Mouse (Mus musculus): Measurements from ENCODE around the gene Pjvk. TPM values are rescaled to one million over a fixed set of nuclear protein-coding genes. Genes with fewer than 3 reads are reported as not detected.

The Pjvk gene
- polyA plus RNA-seq, 1 experiment: not detected

GRCm38 (mm10) chr2:76648666-76649141, 428 bp downstream of the Pjvk start:
- Histone ChIP-seq H3K27ac (ENCODE audit: insufficient read depth, low read depth, low read length) (peak overlapping the region; percentile 68), H3K36me3 (ENCODE audit: control insufficient read depth, insufficient read depth, low read length) (no peaks in the 10 kb centered on the region), H3K4me3 (ENCODE audit: low read depth, low read length) (peak overlapping the region; percentile 92), H3K27me3 (ENCODE audit: control insufficient read depth, insufficient read depth, low read length) (no peaks in the 10 kb centered on the region), H3K4me1 (ENCODE audit: control insufficient read depth, insufficient read depth, insufficient read length, low read length) (no peaks in the 10 kb centered on the region)
- 18% methylated on average over 13 of the region's 13 CpGs for WGBS
- TF ChIP-seq POLR2A (IDR thresholded peaks at IDR 0.05; ENCODE audit: low read depth, low read length): no peak
- no peak for TF ChIP-seq CTCF (IDR thresholded peaks at IDR 0.05; ENCODE audit: extremely low read depth, insufficient read length, insufficient replicate concordance, low read depth, low read length)

GRCm38 (mm10) chr2:76653070-76653469, 4.8 kb downstream of the Pjvk start:
- Histone ChIP-seq H3K27me3 (ENCODE audit: control insufficient read depth, insufficient read depth, low read length) (no peaks in the 10 kb centered on the region), H3K27ac (ENCODE audit: insufficient read depth, low read depth, low read length) (no peak overlapping the region), H3K36me3 (ENCODE audit: control insufficient read depth, insufficient read depth, low read length) (no peaks in the 10 kb centered on the region), H3K4me3 (ENCODE audit: low read depth, low read length) (no peak overlapping the region), H3K4me1 (ENCODE audit: control insufficient read depth, insufficient read depth, insufficient read length, low read length) (no peaks in the 10 kb centered on the region)
- 95% methylated on average over 4 of the region's 4 CpGs for WGBS
- no peak for TF ChIP-seq POLR2A (IDR thresholded peaks at IDR 0.05; ENCODE audit: low read depth, low read length)
- TF ChIP-seq CTCF (IDR thresholded peaks at IDR 0.05; ENCODE audit: extremely low read depth, insufficient read length, insufficient replicate concordance, low read depth, low read length): no peak

GRCm38 (mm10) chr2:76654646-76655045, 6.4 kb downstream of the Pjvk start:
- TF ChIP-seq CTCF (IDR thresholded peaks at IDR 0.05; ENCODE audit: extremely low read depth, insufficient read length, insufficient replicate concordance, low read depth, low read length) (no peak), POLR2A (IDR thresholded peaks at IDR 0.05; ENCODE audit: low read depth, low read length) (no peak)
- H3K4me3 ChIP-seq (ENCODE audit: low read depth, low read length): no peak overlapping the region
- H3K27ac ChIP-seq (ENCODE audit: insufficient read depth, low read depth, low read length): no peak overlapping the region
- WGBS: 20% methylated on average over 5 of the region's 5 CpGs
- H3K36me3 ChIP-seq (ENCODE audit: control insufficient read depth, insufficient read depth, low read length): no peaks in the 10 kb centered on the region
- no peaks in the 10 kb centered on the region for H3K4me1 ChIP-seq (ENCODE audit: control insufficient read depth, insufficient read depth, insufficient read length, low read length)
- no peaks in the 10 kb centered on the region for H3K27me3 ChIP-seq (ENCODE audit: control insufficient read depth, insufficient read depth, low read length)

- H3K27ac ChIP-seq (ENCODE audit: insufficient read depth, low read depth, low read length): no peak overlapping the region
- no peaks in the 10 kb centered on the region for H3K4me1 ChIP-seq (ENCODE audit: control insufficient read depth, insufficient read depth, insufficient read length, low read length)
- 79% methylated on average over 3 of the region's 3 CpGs for WGBS
- no peak overlapping the region for H3K4me3 ChIP-seq (ENCODE audit: low read depth, low read length)
- no peaks in the 10 kb centered on the region for H3K36me3 ChIP-seq (ENCODE audit: control insufficient read depth, insufficient read depth, low read length)
- no peaks in the 10 kb centered on the region for H3K27me3 ChIP-seq (ENCODE audit: control insufficient read depth, insufficient read depth, low read length)
- TF ChIP-seq CTCF (IDR thresholded peaks at IDR 0.05; ENCODE audit: extremely low read depth, insufficient read length, insufficient replicate concordance, low read depth, low read length) (no peak), POLR2A (IDR thresholded peaks at IDR 0.05; ENCODE audit: low read depth, low read length) (no peak)
Measured at GRCm38 (mm10) chr2:76655444-76655843, 7.2 kb downstream of the Pjvk start.

- Histone ChIP-seq H3K4me1 (ENCODE audit: control insufficient read depth, insufficient read depth, insufficient read length, low read length) (no peaks in the 10 kb centered on the region), H3K36me3 (ENCODE audit: control insufficient read depth, insufficient read depth, low read length) (no peaks in the 10 kb centered on the region), H3K4me3 (ENCODE audit: low read depth, low read length) (no peak overlapping the region), H3K27ac (ENCODE audit: insufficient read depth, low read depth, low read length) (no peak overlapping the region), H3K27me3 (ENCODE audit: control insufficient read depth, insufficient read depth, low read length) (no peaks in the 10 kb centered on the region)
- WGBS: 7% methylated on average over 1 of the region's 1 CpGs
- peak; percentile 29; the same call in 1 of the 2 replicates for TF ChIP-seq CTCF (IDR thresholded peaks at IDR 0.05; ENCODE audit: extremely low read depth, insufficient read length, insufficient replicate concordance, low read depth, low read length)
- no peak for TF ChIP-seq POLR2A (IDR thresholded peaks at IDR 0.05; ENCODE audit: low read depth, low read length)
Measured at GRCm38 (mm10) chr2:76655982-76656381, 7.7 kb downstream of the Pjvk start.

- 69% methylated on average over 13 of the region's 13 CpGs for WGBS
- no peak overlapping the region for H3K4me3 ChIP-seq (ENCODE audit: low read depth, low read length)
Measured at GRCm38 (mm10) chr2:76658551-76658950, 10.3 kb downstream of the Pjvk start.

GRCm38 (mm10) chr2:76659419-76659818, 11.1 kb downstream of the Pjvk start:
- H3K36me3 ChIP-seq (ENCODE audit: control insufficient read depth, insufficient read depth, low read length): 0 out of 2 replicates have a peak, but pooled peaks cover 5% of the 10 kb centered on the region
- TF ChIP-seq POLR2A (IDR thresholded peaks at IDR 0.05; ENCODE audit: low read depth, low read length): no peak
- TF ChIP-seq CTCF (IDR thresholded peaks at IDR 0.05; ENCODE audit: extremely low read depth, insufficient read length, insufficient replicate concordance, low read depth, low read length): no peak
- H3K27me3 ChIP-seq (ENCODE audit: control insufficient read depth, insufficient read depth, low read length): no peaks in the 10 kb centered on the region
- H3K4me3 ChIP-seq (ENCODE audit: low read depth, low read length): no peak overlapping the region
- 61% methylated on average over 8 of the region's 8 CpGs for WGBS
- H3K27ac ChIP-seq (ENCODE audit: insufficient read depth, low read depth, low read length): no peak overlapping the region
- H3K4me1 ChIP-seq (ENCODE audit: control insufficient read depth, insufficient read depth, insufficient read length, low read length): no peaks in the 10 kb centered on the region

More at GRCm38 (mm10) chr2:76658551-76658950, 10.3 kb downstream of the Pjvk start:
- 0 out of 2 replicates have a peak, but pooled peaks cover 3% of the 10 kb centered on the region for H3K36me3 ChIP-seq (ENCODE audit: control insufficient read depth, insufficient read depth, low read length)
- H3K4me1 ChIP-seq (ENCODE audit: control insufficient read depth, insufficient read depth, insufficient read length, low read length): no peaks in the 10 kb centered on the region
- no peak for TF ChIP-seq CTCF (IDR thresholded peaks at IDR 0.05; ENCODE audit: extremely low read depth, insufficient read length, insufficient replicate concordance, low read depth, low read length)
- TF ChIP-seq POLR2A (IDR thresholded peaks at IDR 0.05; ENCODE audit: low read depth, low read length): no peak
- no peak overlapping the region for H3K27ac ChIP-seq (ENCODE audit: insufficient read depth, low read depth, low read length)
- H3K27me3 ChIP-seq (ENCODE audit: control insufficient read depth, insufficient read depth, low read length): no peaks in the 10 kb centered on the region

All from small intestine, adult 2 months (tissue).